Mouse (Mus musculus): Measurements from ENCODE around the gene Atp5d. TPM values are rescaled to one million over a fixed set of nuclear protein-coding genes. Genes with fewer than 3 reads are reported as not detected.

The Atp5d gene
- total RNA-seq, 2 experiments from 2014 or later: 332 to 344 TPM

DNA sequence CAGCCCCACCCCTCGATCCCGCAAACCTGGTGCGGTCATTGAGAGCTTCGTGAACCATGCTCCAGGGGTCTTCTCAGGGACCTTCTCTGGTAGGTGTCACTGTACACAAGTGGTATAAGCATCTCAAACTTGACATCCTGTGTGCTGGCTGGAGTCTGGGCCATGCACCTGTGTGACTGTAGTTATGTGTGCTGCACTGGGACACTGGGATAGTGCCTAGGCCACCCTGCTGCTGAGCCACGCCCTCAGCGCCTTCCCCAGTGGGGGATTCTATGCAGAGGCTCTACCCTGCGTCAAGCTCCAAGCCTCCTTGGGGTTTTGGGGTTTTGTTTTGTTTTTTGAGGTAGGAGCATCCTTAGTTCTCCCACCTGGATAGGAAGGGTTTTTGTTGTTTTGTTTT, 16.0 kb downstream of the Atp5d start:
- TF ChIP-seq CTCF (conservative IDR thresholded peaks at IDR 0.05): no peak
- DNase-seq (ENCODE audit: low spot score in 2 of 2): no peak
- Histone ChIP-seq H3K4me3 (no peak overlapping the region), H3K27ac (peak overlapping the region; percentile 97)

DNA sequence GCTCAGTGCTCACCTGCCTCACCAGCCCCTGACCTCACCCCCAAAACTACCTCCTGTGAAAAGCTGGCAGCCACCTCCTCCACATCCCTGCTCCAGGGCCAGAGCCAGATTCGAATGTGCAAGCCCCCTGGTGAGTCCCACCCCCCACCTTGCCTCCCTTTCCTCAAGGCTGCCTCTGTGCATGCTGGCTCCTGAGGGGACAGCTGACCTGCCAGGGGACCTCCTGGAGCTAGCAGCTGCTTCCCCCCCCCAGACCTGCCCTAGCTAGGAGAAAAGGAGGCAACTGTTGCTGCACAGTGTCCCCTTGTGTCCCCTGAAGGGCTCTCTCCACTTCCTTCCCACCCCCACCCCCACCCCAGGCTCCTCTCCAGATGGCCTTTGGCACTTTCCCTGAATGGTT, 16.8 kb downstream of the Atp5d start:
- no peak for TF ChIP-seq CTCF (conservative IDR thresholded peaks at IDR 0.05)
- peak overlapping the region; percentile 97 for H3K27ac ChIP-seq

DNA sequence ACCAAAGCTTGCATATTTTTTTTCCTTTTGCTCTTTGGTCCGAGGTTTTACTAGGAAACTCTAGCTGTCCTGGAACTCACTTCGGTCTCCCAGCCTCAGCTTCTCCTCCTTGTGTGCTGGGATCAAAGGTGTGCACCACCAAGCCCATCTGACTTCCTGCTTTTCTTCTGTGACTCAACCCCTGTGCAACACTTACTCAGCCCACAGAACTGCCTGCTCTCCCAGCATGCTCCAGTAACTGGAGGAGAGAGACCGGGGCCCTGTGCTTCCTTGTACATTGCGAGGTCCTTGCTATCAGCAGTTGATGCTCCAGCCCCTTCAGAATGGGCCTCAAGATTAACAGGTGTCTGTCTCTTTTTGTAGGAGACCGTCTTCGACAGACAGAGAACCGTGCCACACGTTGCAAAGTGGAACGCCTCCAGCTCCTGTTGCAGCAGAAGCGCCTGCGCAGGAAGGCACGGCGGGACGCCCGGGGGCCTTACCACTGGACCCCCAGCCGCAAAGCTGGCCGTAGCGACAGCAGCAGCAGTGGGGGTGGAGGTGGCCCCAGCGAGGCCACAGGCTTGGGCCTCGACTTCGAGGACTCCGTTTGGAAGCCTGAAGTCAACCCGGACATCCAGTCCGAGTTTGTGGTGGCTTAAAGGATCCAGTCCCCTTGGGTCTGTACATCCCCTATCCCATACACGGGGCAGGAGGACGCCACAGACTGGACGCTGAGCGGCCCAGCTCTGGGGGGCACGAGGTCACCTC, 17.7 kb downstream of the Atp5d start:
- Histone ChIP-seq H3K4me3 (peak overlapping the region; percentile 27), H3K27ac (peak overlapping the region; percentile 89)
- no peak for DNase-seq (ENCODE audit: low spot score in 2 of 2)
- TF ChIP-seq CTCF (conservative IDR thresholded peaks at IDR 0.05): no peak

More for the DNA sequence above, 16.8 kb downstream of the Atp5d start:
- DNase-seq (ENCODE audit: low spot score in 2 of 2): no peak
- H3K4me3 ChIP-seq: no peak overlapping the region

DNA sequence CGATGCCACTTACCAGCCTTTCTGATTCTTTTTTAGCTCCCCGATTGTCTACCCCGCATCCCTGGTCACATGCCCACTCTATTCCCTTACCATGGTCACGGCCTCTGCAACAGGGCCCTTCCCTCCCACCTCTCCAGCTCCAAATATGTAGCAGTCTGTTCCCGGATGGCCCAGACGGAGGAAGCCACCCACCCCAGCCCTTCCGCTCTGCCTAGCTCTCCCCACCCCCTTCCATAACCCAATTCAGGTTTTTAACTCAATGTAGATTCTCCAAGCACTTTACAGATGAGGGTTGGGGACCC, 18.3 kb downstream of the Atp5d start:
- Histone ChIP-seq H3K27ac (peak overlapping the region; percentile 89), H3K4me3 (no peak overlapping the region; the same call in 1 of the 2 replicates)
- DNase-seq (ENCODE audit: low spot score in 2 of 2): no peak
- TF ChIP-seq CTCF (conservative IDR thresholded peaks at IDR 0.05): no peak

DNA sequence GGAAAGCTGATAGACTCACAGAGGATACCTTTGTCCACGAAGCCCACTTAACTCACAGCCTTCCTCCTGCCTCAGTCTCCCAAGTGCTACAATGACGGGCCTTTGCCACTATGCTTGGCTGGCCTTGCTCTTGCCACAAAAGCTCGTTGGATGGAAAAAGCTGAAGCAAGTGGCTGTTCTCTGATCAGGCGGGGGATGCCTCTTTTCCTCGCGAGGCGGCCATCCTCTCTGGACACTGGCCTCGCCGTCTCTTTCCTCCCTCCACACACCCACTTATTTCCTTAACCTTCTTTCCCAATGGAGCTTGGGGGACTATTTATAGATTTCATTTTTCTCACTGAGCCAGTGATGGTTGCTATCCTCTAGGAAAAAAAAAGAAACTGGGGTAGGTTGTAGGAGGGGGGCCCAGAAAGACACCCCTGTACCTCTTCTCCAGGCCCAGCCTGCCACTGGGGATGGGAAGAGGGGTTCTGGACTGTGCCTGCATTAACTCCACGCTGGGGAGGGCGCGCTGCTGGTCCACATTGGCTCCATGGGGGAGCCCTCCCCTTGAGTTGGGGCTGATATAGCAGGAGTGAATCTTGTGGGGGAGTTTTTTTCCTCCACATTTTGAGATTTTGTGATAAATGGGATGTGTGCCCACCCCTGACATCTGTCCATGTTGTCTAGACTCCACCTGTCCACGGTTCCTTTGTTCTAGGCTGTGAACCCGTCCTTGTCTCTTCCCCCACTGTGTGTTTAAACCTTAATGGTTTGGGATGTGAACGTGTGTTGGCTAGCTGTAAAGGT, 18.9 kb downstream of the Atp5d start:
- Histone ChIP-seq H3K27ac (peak overlapping the region; percentile 89), H3K4me3 (no peak overlapping the region; the same call in 1 of the 2 replicates)
- DNase-seq (ENCODE audit: low spot score in 2 of 2): no peak
- 0 out of 2 replicates have a peak, but pooled peaks have one; percentile 5 for TF ChIP-seq CTCF (conservative IDR thresholded peaks at IDR 0.05)

DNA sequence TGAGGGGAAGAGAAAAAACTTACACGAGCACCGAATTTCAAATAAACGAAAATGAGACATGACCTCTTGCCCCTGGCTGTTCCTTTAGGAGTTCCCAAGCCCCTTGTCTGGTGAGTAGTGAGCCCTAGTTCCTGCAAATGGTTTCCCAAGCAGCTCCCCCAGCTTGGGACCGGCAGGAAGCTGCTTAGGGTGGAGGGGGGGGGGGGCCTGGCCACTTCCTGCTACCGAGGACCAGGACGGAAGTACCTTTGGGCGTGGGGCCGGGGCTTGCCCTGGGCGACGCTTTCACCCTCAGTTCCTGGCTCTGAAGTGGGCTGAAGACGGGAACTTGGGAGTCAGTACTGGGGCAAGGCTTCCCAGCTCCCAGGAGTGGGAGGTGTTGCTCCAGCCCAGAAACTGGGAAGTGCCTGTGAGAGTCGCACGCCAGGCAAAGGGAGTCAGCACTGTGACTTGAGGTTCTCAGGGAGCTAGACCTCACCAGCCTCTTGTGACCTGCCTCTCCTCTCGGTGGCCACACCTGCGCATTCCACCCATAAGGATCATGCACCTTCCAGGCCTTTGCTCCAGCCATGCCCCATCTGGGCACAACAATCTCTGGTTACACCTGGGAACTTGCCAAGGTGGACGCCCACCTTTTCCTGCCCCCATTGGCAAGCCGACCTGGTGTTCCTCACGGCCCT, 20.0 kb downstream of the Atp5d start:
- H3K4me3 ChIP-seq: peak overlapping the region; percentile 17; the same call in 1 of the 2 replicates
- no peak for DNase-seq (ENCODE audit: low spot score in 2 of 2)
- H3K27ac ChIP-seq: peak overlapping the region; percentile 89
- TF ChIP-seq CTCF (conservative IDR thresholded peaks at IDR 0.05): no peak

DNA sequence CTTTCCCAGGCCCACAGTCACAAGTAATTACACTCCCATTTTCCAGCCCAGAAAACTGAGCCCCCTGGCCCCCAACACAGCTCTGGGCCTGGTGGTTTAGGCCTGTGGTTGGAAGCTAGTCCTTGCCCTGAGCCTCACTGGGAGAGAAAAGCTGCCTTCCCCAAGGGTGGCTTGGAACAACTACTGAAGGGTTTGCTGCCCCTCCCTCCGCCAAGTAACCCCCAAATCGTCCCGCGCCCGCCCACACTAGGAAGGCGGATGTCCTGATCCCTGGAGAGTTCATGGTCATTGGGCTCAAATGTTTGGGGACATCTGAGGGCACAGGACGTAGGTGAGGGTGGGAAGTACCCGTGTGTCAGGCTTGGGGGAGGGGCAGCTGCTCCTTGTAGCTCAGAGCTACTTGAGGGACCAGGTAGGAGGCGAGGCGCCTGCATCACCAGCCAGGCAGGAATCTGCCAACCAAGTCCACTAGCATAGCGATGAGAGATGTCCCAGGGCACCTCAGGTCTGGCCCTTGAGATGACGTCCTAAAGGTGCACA, 20.7 kb downstream of the Atp5d start:
- DNase-seq (ENCODE audit: low spot score in 2 of 2): no peak
- peak overlapping the region; percentile 89 for H3K27ac ChIP-seq
- H3K4me3 ChIP-seq: peak overlapping the region; percentile 50
- no peak for TF ChIP-seq CTCF (conservative IDR thresholded peaks at IDR 0.05)

DNA sequence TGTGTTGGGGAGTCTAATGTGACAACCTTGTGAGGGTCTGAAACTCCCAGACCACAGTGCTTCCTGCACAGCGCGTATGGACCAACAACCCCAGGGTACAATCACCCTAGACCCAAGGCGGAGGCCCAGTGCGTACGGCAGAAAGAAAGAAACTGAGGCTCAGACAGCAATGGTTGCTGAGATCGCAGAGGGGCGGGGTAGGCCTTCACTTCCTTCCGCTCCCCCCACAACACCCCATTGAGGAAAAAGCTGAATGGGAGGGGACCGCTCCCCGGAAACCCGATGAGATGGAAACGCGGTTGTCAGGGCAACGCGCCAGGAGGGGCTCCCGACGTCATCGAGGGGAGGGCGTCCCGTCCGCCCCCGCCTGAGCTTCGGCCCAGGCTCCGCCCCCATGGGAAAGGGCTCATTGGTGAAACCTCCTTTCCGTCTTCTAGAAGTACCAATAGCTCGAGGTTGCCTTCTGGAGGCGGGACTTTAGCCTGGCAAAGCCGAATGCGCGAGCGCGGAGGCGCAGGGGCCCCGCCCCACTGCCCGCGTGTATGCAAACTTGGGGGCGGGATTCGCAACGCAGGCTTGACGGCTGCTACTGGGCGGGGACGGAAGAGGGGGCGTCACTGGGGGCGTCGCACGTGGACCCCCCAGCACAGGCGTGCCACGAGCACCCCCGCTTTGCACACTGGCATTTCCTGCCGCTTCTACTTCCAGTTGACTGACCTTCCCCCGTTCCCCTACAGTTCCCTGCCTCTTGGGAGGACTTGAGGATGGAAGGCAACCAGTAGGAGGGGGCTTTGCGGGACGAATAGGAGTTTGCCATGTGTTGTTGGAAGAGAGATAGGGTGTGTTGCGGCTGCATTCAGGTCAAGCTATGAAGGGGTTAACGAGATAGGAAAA, 21.4 kb downstream of the Atp5d start:
- peak; percentile 98 to 99 for DNase-seq (ENCODE audit: low spot score in 2 of 2)
- Histone ChIP-seq H3K27ac (peak overlapping the region; percentile 89), H3K4me3 (peak overlapping the region; percentile 50)
- no peak for TF ChIP-seq CTCF (conservative IDR thresholded peaks at IDR 0.05)

DNA sequence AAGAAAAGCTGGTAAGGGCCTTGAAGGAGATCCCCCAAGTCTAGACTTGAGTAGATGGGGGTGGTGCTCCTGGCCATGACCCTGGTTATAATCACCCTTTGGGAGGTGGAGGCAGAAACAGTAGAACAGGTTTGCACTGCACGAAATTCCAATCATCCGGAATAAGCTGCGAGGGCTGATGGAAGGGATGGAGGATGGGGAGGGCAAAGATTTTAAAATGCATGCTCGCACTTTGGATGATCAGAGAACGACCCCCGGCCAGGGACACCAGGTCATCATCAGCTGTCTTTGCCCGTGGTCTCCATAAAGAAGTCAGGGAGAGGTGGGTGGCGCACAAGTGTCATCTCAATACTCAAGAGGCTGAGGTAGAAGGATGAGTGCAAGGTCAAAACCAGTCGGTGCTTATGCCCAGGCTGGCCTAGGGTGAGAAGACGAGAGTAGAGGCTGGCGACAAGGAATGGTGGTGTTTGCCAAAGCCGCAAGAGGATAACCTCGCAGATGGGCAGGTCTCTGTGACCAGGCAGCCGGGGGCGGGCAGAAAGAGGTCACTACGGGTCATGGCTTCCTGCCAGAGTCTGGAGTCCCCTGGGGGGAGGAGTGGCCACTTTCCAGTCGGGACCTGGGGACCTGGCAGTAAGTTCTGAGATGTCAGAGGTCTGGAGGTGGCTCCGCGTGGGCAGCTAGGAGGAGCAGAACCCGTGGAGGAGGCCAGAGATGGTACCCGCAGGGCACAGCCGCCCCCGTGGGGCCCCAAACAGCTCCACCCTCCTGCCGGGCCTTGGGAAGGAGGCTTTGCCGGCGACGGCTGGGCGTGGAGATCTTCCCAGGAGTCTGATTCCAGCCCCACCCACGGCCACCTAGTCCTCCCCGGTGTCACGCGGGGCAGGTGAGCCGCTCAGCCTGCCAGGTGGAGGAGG, 22.3 kb downstream of the Atp5d start:
- DNase-seq (ENCODE audit: low spot score in 2 of 2): no peak
- peak overlapping the region; percentile 50 for H3K4me3 ChIP-seq
- TF ChIP-seq CTCF (conservative IDR thresholded peaks at IDR 0.05): no peak
- H3K27ac ChIP-seq: peak overlapping the region; percentile 89

DNA sequence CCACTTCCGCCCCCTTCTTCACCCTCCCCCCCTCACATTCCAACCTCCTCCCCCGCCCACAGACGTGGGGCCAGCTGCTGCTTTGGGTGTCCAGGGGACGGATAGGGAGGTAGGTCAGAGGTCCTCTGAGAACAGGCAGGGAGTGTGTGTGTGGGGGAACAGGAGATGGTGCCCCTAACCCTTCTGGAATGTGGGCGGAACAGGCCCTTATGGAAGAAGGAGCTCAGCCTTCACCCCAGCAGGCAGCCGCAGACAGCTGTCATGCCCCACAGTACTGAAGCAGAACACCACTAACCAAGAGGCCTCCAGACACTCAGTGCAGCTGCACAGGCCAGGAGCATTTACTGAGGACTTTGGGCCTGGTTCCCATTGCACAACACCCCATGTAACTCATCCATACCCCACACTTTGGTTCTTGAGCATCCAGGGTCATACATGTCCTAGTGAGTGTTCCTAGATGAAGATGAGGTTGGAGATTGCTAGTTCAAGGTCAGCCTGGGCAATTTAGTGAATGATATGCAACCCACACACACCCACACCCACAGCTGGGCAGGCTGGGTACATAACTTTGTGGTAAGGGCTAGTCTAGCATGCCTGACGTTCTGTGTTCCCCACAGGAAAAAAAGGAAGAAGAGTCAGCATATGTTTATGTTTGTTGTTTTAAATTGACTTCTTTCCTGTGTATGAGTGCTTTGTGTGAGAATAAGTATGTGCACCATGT, 23.2 kb downstream of the Atp5d start:
- Histone ChIP-seq H3K27ac (peak overlapping the region; percentile 89), H3K4me3 (no peak overlapping the region)
- no peak for TF ChIP-seq CTCF (conservative IDR thresholded peaks at IDR 0.05)
- no peak for DNase-seq (ENCODE audit: low spot score in 2 of 2)

Measured in layer of hippocampus, adult 2 months (tissue).